Mouse (Mus musculus): ENCODE results near the gene Zfp791. TPM values are rescaled to one million over a fixed set of nuclear protein-coding genes. Genes with fewer than 3 reads are reported as not detected.

Zfp791 gene
- polyA plus RNA-seq, 1 experiment from 2014 or later = 1.6 TPM

Small RNA genes within 50 kb of the gene (microRNA-seq; reads per million reads assigned to microRNA genes)
- not detected for gene Gm23388 (ENCODE audit: borderline number of aligned reads)
- gene Mir7070 (ENCODE audit: borderline number of aligned reads) = 0.83 reads per million

Other genes starting within 250 kb of the Zfp791 start
- gene Gcdh, start 229.2 kb downstream of the Zfp791 start, polyA plus RNA-seq (2014; fragmentation: Nextera tagmentation; extraction: Ambion mirVana) = 27.3 and 33.2 TPM in 2 replicates
- gene Klf1, start 221.2 kb downstream of the Zfp791 start, polyA plus RNA-seq (2014; fragmentation: Nextera tagmentation; extraction: Ambion mirVana) = 2.1 and 2.2 TPM in 2 replicates
- 10.1 and 11.5 TPM in 2 replicates for gene Dnase2a, start 214.5 kb downstream of the Zfp791 start, polyA plus RNA-seq (2014; fragmentation: Nextera tagmentation; extraction: Ambion mirVana)
- gene Mast1, start 185.7 kb downstream of the Zfp791 start, polyA plus RNA-seq (2014; fragmentation: Nextera tagmentation; extraction: Ambion mirVana) = 3.4 and 3.6 TPM in 2 replicates
- gene Rtbdn, start 176.1 kb downstream of the Zfp791 start, polyA plus RNA-seq (2014; fragmentation: Nextera tagmentation; extraction: Ambion mirVana) = 0.20 TPM in 1 of 2 replicates, not detected in the other
- not detected in 2 replicates for gene Gm49661, start 153.7 kb downstream of the Zfp791 start, polyA plus RNA-seq (2014; fragmentation: Nextera tagmentation; extraction: Ambion mirVana)
- gene Prdx2, start 153.5 kb downstream of the Zfp791 start, polyA plus RNA-seq (2014; fragmentation: Nextera tagmentation; extraction: Ambion mirVana) = 715 and 771 TPM in 2 replicates
- 73.7 and 88.9 TPM in 2 replicates for gene Rnaseh2a, start 153.3 kb downstream of the Zfp791 start, polyA plus RNA-seq (2014; fragmentation: Nextera tagmentation; extraction: Ambion mirVana)
- gene Junb, start 144.4 kb downstream of the Zfp791 start, polyA plus RNA-seq (2014; fragmentation: Nextera tagmentation; extraction: Ambion mirVana) = 16.8 and 18.4 TPM in 2 replicates
- gene Hook2, start 132.5 kb downstream of the Zfp791 start, polyA plus RNA-seq (2014; fragmentation: Nextera tagmentation; extraction: Ambion mirVana) = 13.1 and 15.3 TPM in 2 replicates
- 0.30 and 0.58 TPM in 2 replicates for gene Best2, start 108.6 kb downstream of the Zfp791 start, polyA plus RNA-seq (2014; fragmentation: Nextera tagmentation; extraction: Ambion mirVana)
- gene Asna1, start 97.8 kb downstream of the Zfp791 start, polyA plus RNA-seq (2014; fragmentation: Nextera tagmentation; extraction: Ambion mirVana) = 97.3 and 101 TPM in 2 replicates
- 127 and 133 TPM in 2 replicates for gene Trir, start 96.3 kb downstream of the Zfp791 start, polyA plus RNA-seq (2014; fragmentation: Nextera tagmentation; extraction: Ambion mirVana)
- gene Tnpo2, start 86.2 kb downstream of the Zfp791 start, polyA plus RNA-seq (2014; fragmentation: Nextera tagmentation; extraction: Ambion mirVana) = 22.9 and 24.8 TPM in 2 replicates
- 20.9 and 25.8 TPM in 2 replicates for gene Fbxw9, start 63.0 kb downstream of the Zfp791 start, polyA plus RNA-seq (2014; fragmentation: Nextera tagmentation; extraction: Ambion mirVana)
- gene Gm5741, start 55.1 kb downstream of the Zfp791 start, polyA plus RNA-seq (2014; fragmentation: Nextera tagmentation; extraction: Ambion mirVana) = 0.68 TPM in 1 of 2 replicates, not detected in the other
- 44.0 and 49.5 TPM in 2 replicates for gene Dhps, start 51.3 kb downstream of the Zfp791 start, polyA plus RNA-seq (2014; fragmentation: Nextera tagmentation; extraction: Ambion mirVana)
- gene Wdr83os, start 42.4 kb downstream of the Zfp791 start, polyA plus RNA-seq (2014; fragmentation: Nextera tagmentation; extraction: Ambion mirVana) = 125 and 127 TPM in 2 replicates
- 33.1 and 38.6 TPM in 2 replicates for gene Wdr83, start 41.8 kb downstream of the Zfp791 start, polyA plus RNA-seq (2014; fragmentation: Nextera tagmentation; extraction: Ambion mirVana)
- 35.3 and 35.6 TPM in 2 replicates for gene Man2b1, start 39.8 kb downstream of the Zfp791 start, polyA plus RNA-seq (2014; fragmentation: Nextera tagmentation; extraction: Ambion mirVana)
- not detected in 2 replicates for gene Cks1brt, start 28.8 kb upstream of the Zfp791 start, polyA plus RNA-seq (2014; fragmentation: Nextera tagmentation; extraction: Ambion mirVana)
- 0.18 TPM in 1 of 2 replicates, not detected in the other for gene Olfr371, start 102.9 kb upstream of the Zfp791 start, polyA plus RNA-seq (2014; fragmentation: Nextera tagmentation; extraction: Ambion mirVana)
- gene Orc6, start 176.5 kb upstream of the Zfp791 start, polyA plus RNA-seq (2014; fragmentation: Nextera tagmentation; extraction: Ambion mirVana) = 90.7 and 92.7 TPM in 2 replicates
- gene Vps35, start 176.7 kb upstream of the Zfp791 start, polyA plus RNA-seq (2014; fragmentation: Nextera tagmentation; extraction: Ambion mirVana) = 126 and 140 TPM in 2 replicates